Mouse (Mus musculus) neural tube, embryonic 13.5 days (tissue): ENCODE measurements around the gene Pfkfb1. TPM values are rescaled to one million over a fixed set of nuclear protein-coding genes. Genes with fewer than 3 reads are reported as not detected.

Experiments used
- microRNA-seq: library from miRNA; unstranded; fragments of <30 nt; microRNA quantifications from one replicate; pipeline ENCODE4, GENCODE M21; 2016
- polyA plus RNA-seq: library from polyadenylated mRNA; unstranded; fragments of >200 nt; fragmentation: Nextera tagmentation; extraction: Ambion mirVana; gene quantifications from 2 replicates; pipeline ENCODE4 v1.2.1, GENCODE M21; 2015

Pfkfb1 gene
- polyA plus RNA-seq, 1 experiment from 2014 or later, result 3.6 TPM

Small RNA genes lying within 50 kb of the gene (microRNA-seq; reads per million reads assigned to microRNA genes)
- gene Mir3620, result not detected

Other genes with a start within 250 kb of the Pfkfb1 start
- 68.8 and 76.4 TPM in 2 replicates for gene Tmem29, start 129.1 kb upstream of the Pfkfb1 start, polyA plus RNA-seq
- gene Alas2, start 40.9 kb upstream of the Pfkfb1 start, polyA plus RNA-seq, result 20.9 and 25.3 TPM in 2 replicates
- gene Apex2, start 1.6 kb downstream of the Pfkfb1 start, polyA plus RNA-seq, result 17.7 and 18.2 TPM in 2 replicates
- gene Tro, start 69.4 kb downstream of the Pfkfb1 start, polyA plus RNA-seq, result 57.2 and 58.9 TPM in 2 replicates
- 408 and 440 TPM in 2 replicates for gene Maged2, start 226.1 kb downstream of the Pfkfb1 start, polyA plus RNA-seq